Mouse (Mus musculus): ENCODE data around the gene Ccnd2.

GRCm38 (mm10) chr6:127162842-127163241 lies 10.8 kb upstream of the Ccnd2 start:
- TF ChIP-seq CTCF (conservative IDR thresholded peaks at IDR 0.05 in 1 of 2, IDR thresholded peaks at IDR 0.05 in 1 of 2; ENCODE audit: low read depth in 2 of 2, low read length in 2 of 2) (no peak), POLR2A (IDR thresholded peaks at IDR 0.05; ENCODE audit: low read depth, low read length) (no peak), USF1 (IDR thresholded peaks at IDR 0.05; ENCODE audit: low read depth, low read length) (no peak), EP300 (IDR thresholded peaks at IDR 0.05; ENCODE audit: low read length) (peak; percentile 94), HCFC1 (IDR thresholded peaks at IDR 0.05; ENCODE audit: low read depth, low read length) (no peak), RCOR1 (conservative IDR thresholded peaks at IDR 0.05; ENCODE audit: low read depth, low read length) (peak; percentile 87), KAT2A (IDR thresholded peaks at IDR 0.05; ENCODE audit: insufficient replicate concordance, low read length) (no peak), MYC (IDR thresholded peaks at IDR 0.05; ENCODE audit: low read depth, low read length) (peak; percentile 48; the same call in 1 of the 2 replicates), MAX (IDR thresholded peaks at IDR 0.05; ENCODE audit: low read length) (0 out of 2 replicates have a peak, but pooled peaks have one; percentile 18), ETS1 (conservative IDR thresholded peaks at IDR 0.05; ENCODE audit: low read depth, low read length) (peak; percentile 98)

Measured in CH12.LX (cell line).